Mouse (Mus musculus): ENCODE measurements around the gene Kcnip2. TPM values are rescaled to one million over a fixed set of nuclear protein-coding genes. Genes with fewer than 3 reads are reported as not detected.
A peak's percentile ranks its signal among the peaks of the same experiment; 100 is the strongest.
"Not testable (repeated sequence)": the region's sequence is repeated elsewhere in the genome, so short reads cannot be mapped to it uniquely, and the experiment has no call there.

Gene Kcnip2
- total RNA-seq, 2 experiments from 2014 or later = not detected

- peak; percentile 42; the same call in 1 of the 2 replicates for ATAC-seq (replicated peaks; ENCODE audit: low FRiP score, poor library complexity, severe bottlenecking)
Measured at GRCm38 (mm10) chr19:45813263-45813662, 2.6 kb downstream of the Kcnip2 start.

GRCm38 (mm10) chr19:45812673-45813252, 3.1 kb downstream of the Kcnip2 start:
- ATAC-seq (replicated peaks; ENCODE audit: low FRiP score, poor library complexity, severe bottlenecking) = no peak

DNA sequence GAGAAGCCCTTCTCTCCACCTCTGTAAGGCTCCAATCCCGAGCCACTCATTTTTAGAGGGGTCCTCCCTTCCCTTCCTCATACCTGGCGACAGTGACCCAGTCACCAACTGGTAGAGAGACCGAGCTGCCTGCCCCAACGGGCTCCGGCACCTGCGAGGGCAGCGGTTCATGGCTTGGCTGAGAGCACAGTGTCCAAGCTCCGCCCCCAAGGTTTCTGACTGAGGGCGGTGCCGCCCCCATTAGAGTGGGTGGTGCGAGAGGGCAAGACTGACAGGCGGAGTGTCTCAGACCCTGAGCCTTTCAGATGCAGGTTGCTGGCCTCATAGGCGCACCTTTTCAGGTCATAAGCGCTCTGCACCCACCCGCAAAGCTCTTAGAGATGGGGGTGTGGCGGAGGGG, 3.7 kb downstream of the Kcnip2 start:
- ATAC-seq (replicated peaks; ENCODE audit: low FRiP score, poor library complexity, severe bottlenecking) = peak; percentile 70

- no peak for ATAC-seq (replicated peaks; ENCODE audit: low FRiP score, poor library complexity, severe bottlenecking)
Measured at GRCm38 (mm10) chr19:45811028-45811674, 4.7 kb downstream of the Kcnip2 start.

DNA sequence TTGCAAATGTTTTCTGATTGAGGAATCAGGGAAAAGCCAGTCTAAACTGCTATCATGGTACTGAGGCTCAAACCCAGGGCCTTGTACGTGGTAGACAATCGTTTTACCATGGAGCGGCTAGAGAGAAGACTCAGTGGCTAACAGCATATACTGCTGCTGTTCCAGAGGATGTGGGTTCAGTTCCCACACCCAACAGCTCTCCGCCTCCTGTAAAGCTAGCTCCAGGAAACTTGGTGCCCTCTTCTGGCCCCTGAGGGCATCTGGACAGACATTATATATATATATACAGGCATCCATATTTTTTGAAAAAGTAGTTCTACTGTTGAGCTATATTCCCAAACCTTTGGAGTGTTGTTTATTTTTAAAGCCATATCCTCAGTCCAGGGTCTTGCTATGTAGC, 8.1 kb downstream of the Kcnip2 start:
- no peak for ATAC-seq (replicated peaks; ENCODE audit: low FRiP score, poor library complexity, severe bottlenecking)

DNA sequence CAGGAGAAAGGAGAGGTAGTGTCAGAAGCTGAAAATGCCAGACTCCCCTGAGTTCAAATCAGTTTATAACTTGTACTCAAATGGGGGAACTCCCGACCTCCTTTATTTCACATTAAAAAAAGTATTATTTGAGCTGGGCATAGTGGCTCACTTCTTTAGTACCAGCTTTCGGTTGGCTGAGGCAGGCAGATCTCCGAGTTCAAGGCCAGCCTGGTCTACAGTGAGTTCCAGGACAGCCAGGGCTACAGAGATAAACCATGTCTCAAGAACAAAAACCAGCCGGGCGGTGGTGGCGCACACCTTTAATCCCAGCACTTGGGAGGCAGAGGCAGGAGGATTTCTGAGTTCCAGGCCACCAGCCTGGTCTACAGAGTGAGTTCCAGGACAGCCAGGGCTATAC, 10.0 kb downstream of the Kcnip2 start:
- ATAC-seq (replicated peaks; ENCODE audit: low FRiP score, poor library complexity, severe bottlenecking) = not testable (repeated sequence)

GRCm38 (mm10) chr19:45804593-45805368, 11.1 kb downstream of the Kcnip2 start:
- ATAC-seq (replicated peaks; ENCODE audit: low FRiP score, poor library complexity, severe bottlenecking) = peak; percentile 91

DNA sequence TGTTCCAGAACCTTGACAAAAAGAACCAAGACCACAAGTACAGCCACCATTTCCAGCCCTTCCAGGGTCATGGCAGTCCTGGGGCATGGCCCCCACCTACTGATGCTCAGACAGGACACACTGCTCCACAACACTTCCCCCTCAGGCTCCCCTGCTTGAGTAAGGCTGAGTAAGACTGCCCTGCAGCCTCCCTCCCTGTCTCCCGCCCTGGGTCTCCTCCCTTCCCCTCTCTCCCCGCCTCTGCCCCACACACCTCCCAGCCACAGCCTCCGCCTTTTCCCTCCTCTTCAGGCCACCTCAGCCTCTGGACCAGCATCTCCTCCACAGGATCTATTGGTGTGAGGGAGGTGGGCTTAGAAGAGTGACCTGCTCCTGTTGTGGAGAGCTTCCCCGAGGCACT, 12.5 kb downstream of the Kcnip2 start:
- ATAC-seq (replicated peaks; ENCODE audit: low FRiP score, poor library complexity, severe bottlenecking) = 0 out of 2 replicates have a peak, but pooled peaks have one; percentile 41

DNA sequence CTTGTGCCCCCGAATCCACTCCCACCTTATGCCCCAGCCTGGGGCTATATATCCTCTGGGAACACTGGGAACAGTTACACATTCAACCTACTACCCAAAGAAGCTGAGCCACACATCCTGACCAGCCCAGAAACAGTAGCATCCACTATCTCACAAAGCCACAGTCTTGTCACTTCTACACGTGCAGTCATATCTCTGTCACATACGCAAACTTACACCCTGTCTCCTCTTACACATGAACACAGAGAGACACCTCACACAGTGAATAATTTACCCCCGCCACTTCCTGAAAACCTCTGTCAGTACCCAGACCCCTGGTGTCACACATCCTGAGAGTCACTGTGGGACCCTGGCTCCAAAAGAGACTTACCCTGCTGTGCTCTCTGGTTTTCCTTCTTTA, 13.2 kb downstream of the Kcnip2 start:
- no peak for ATAC-seq (replicated peaks; ENCODE audit: low FRiP score, poor library complexity, severe bottlenecking)

- ATAC-seq (replicated peaks; ENCODE audit: low FRiP score, poor library complexity, severe bottlenecking) = no peak
Measured at GRCm38 (mm10) chr19:45796879-45797278, 19.0 kb downstream of the Kcnip2 start.

GRCm38 (mm10) chr19:45796061-45796556, 19.8 kb downstream of the Kcnip2 start:
- ATAC-seq (replicated peaks; ENCODE audit: low FRiP score, poor library complexity, severe bottlenecking) = no peak

GRCm38 (mm10) chr19:45795406-45795944, 20.4 kb downstream of the Kcnip2 start:
- ATAC-seq (replicated peaks; ENCODE audit: low FRiP score, poor library complexity, severe bottlenecking) = no peak

DNA sequence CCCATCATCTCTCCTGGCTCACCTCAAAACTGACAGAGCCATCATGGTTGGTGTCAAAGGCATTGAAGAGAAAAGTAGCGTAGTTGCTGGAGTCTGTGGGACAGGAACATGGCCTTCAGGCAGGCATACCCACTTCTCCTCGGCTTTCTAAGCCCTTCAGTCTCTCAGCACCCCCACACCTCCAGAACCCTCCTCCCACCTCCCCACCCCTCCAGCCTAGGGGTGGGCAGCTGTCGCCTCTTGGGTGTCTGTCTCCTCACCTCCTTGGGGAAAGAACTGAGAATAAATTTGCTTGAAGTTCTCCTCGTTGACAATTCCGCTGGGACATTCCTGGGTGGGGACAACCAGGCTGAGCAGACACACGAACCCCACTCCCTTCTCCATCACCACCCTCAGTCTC, 21.1 kb downstream of the Kcnip2 start:
- ATAC-seq (replicated peaks; ENCODE audit: low FRiP score, poor library complexity, severe bottlenecking) = no peak

DNA sequence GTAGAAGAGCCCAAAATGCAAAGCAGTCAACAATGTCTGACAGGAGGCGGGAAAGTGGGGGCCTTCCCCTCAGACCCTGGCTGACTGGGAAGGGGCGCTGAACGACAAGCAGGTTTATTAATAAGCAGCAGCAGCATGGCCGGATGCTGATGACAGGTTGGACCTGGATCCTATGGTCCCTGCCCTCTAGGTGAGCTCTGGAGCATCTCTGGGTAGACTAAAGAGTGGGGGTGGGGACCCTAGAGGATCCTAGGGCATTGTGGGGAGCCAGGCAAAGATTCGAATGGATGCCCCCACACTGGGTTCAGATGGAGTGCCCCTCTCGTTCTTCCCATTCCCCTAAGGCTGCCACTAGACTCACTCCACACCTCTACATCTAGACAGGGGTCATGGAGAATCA, 23.5 kb downstream of the Kcnip2 start:
- no peak for ATAC-seq (replicated peaks; ENCODE audit: low FRiP score, poor library complexity, severe bottlenecking)

GRCm38 (mm10) chr19:45789888-45790874, 25.7 kb downstream of the Kcnip2 start:
- ATAC-seq (replicated peaks; ENCODE audit: low FRiP score, poor library complexity, severe bottlenecking) = peak; percentile 99

- ATAC-seq (replicated peaks; ENCODE audit: low FRiP score, poor library complexity, severe bottlenecking) = no peak
Measured at GRCm38 (mm10) chr19:45789365-45789764, 26.5 kb downstream of the Kcnip2 start.

DNA sequence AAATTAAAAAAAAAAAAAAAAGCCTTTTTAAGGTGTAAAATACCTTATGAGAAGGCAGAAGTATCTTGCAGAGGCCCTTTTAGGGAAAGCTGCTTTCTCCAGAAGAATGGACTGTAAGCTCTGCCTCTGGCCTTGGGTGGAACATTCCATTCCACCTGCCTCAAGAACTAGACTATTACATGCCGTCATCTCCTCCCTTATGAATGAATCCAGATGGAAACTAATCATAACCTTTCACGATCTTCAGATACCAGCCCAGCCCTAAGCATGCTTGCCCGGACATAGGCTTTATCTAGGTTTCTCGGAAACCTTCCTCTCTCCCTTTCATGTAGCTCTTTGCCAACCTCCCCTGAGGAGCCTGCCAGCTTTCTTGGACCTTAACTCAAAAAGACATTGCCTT, 27.5 kb downstream of the Kcnip2 start:
- no peak for ATAC-seq (replicated peaks; ENCODE audit: low FRiP score, poor library complexity, severe bottlenecking)

- ATAC-seq (replicated peaks; ENCODE audit: low FRiP score, poor library complexity, severe bottlenecking) = no peak
Measured at GRCm38 (mm10) chr19:45787450-45787849, 28.4 kb downstream of the Kcnip2 start.

- no peak for ATAC-seq (replicated peaks; ENCODE audit: low FRiP score, poor library complexity, severe bottlenecking)
Measured at GRCm38 (mm10) chr19:45785470-45785869, 30.4 kb downstream of the Kcnip2 start.
